Mouse (Mus musculus): Measurements from ENCODE around the gene Krtap4-7.
"Not testable (repeated sequence)": the region's sequence is repeated elsewhere in the genome, so short reads cannot be mapped to it uniquely, and the experiment has no call there.

Krtap4-7 gene

GRCm38 (mm10) chr11:99643635-99644139 is at the start of gene Krtap4-7:
TSS of gene Krtap4-7 (minus strand) at chr11:99644089.
- not testable (repeated sequence) for DNase-seq (ENCODE audit: low spot score)

- DNase-seq (ENCODE audit: low spot score): no peak
Measured at GRCm38 (mm10) chr11:99690463-99690862, 46.6 kb upstream of the Krtap4-7 start, which contains the start of gene Gm14190. TSS of gene Gm14190 (minus strand) at chr11:99690740.

- not testable (repeated sequence) for DNase-seq (ENCODE audit: low spot score)
Measured at GRCm38 (mm10) chr11:99685235-99685634, 41.3 kb upstream of the Krtap4-7 start.

GRCm38 (mm10) chr11:99683481-99683880 is 39.6 kb upstream of the Krtap4-7 start:
- no peak for DNase-seq (ENCODE audit: low spot score)

- no peak for DNase-seq (ENCODE audit: low spot score)
Measured at GRCm38 (mm10) chr11:99665860-99666259, 22.0 kb upstream of the Krtap4-7 start, which contains the start of gene Krtap4-6. TSS of gene Krtap4-6 (minus strand) at chr11:99665960.

- no peak for DNase-seq (ENCODE audit: low spot score)
Measured at GRCm38 (mm10) chr11:99662802-99663201, 18.9 kb upstream of the Krtap4-7 start.

GRCm38 (mm10) chr11:99659256-99659655 is 15.4 kb upstream of the Krtap4-7 start:
- DNase-seq (ENCODE audit: low spot score): no peak

- not testable (repeated sequence) for DNase-seq (ENCODE audit: low spot score)
Measured at GRCm38 (mm10) chr11:99658467-99659010, 14.7 kb upstream of the Krtap4-7 start, which contains the start of gene Gm11563. TSS of gene Gm11563 (minus strand) at chr11:99658960.

GRCm38 (mm10) chr11:99657051-99657450 is 13.2 kb upstream of the Krtap4-7 start:
- no peak for DNase-seq (ENCODE audit: low spot score)

- DNase-seq (ENCODE audit: low spot score): no peak
Measured at GRCm38 (mm10) chr11:99650136-99650535, 6.2 kb upstream of the Krtap4-7 start, which contains the start of gene Gm11555. TSS of gene Gm11555 (minus strand) at chr11:99650236.

- no peak for DNase-seq (ENCODE audit: low spot score)
Measured at GRCm38 (mm10) chr11:99646444-99646843, 2.6 kb upstream of the Krtap4-7 start.

GRCm38 (mm10) chr11:99644351-99644750 is 462 bp upstream of the Krtap4-7 start:
- no peak for DNase-seq (ENCODE audit: low spot score)

GRCm38 (mm10) chr11:99640926-99641325 is 3.0 kb downstream of the Krtap4-7 start:
- DNase-seq (ENCODE audit: low spot score): no peak

GRCm38 (mm10) chr11:99637086-99637485 is 6.8 kb downstream of the Krtap4-7 start:
- DNase-seq (ENCODE audit: low spot score): no peak

- DNase-seq (ENCODE audit: low spot score): no peak
Measured at GRCm38 (mm10) chr11:99634653-99635134, 9.2 kb downstream of the Krtap4-7 start, which contains the start of gene Krtap4-2. TSS of gene Krtap4-2 (minus strand) at chr11:99635084.

- no peak for DNase-seq (ENCODE audit: low spot score)
Measured at GRCm38 (mm10) chr11:99633293-99633692, 10.6 kb downstream of the Krtap4-7 start.

- no peak for DNase-seq (ENCODE audit: low spot score)
Measured at GRCm38 (mm10) chr11:99630890-99631289, 13.0 kb downstream of the Krtap4-7 start.

- no peak for DNase-seq (ENCODE audit: low spot score)
Measured at GRCm38 (mm10) chr11:99628138-99628537, 15.8 kb downstream of the Krtap4-7 start, which contains the start of gene Krtap4-1. TSS of gene Krtap4-1 (minus strand) at chr11:99628238.

- no peak for DNase-seq (ENCODE audit: low spot score)
Measured at GRCm38 (mm10) chr11:99620335-99620734, 23.6 kb downstream of the Krtap4-7 start, which contains the start of gene Gm11562. TSS of gene Gm11562 (minus strand) at chr11:99620435.

GRCm38 (mm10) chr11:99614796-99615363 is 29.0 kb downstream of the Krtap4-7 start, which contains the start of gene Krtap2-4:
TSS of gene Krtap2-4 (minus strand) at chr11:99614846.
- no peak for DNase-seq (ENCODE audit: low spot score)

- not testable (repeated sequence) for DNase-seq (ENCODE audit: low spot score)
Measured at GRCm38 (mm10) chr11:99610089-99610488, 33.8 kb downstream of the Krtap4-7 start, which contains the start of gene Gm11937. TSS of gene Gm11937 (minus strand) at chr11:99610189.

- no peak for DNase-seq (ENCODE audit: low spot score)
Measured at GRCm38 (mm10) chr11:99609126-99609525, 34.8 kb downstream of the Krtap4-7 start.

- DNase-seq (ENCODE audit: low spot score): not testable (repeated sequence)
Measured at GRCm38 (mm10) chr11:99603208-99603607, 40.7 kb downstream of the Krtap4-7 start, which contains the start of gene Gm11938. TSS of gene Gm11938 (minus strand) at chr11:99603308.

All from embryo, embryonic 10 days (tissue).